Mouse (Mus musculus): ENCODE results near the gene Mog.

Mog gene

GRCm38 (mm10) chr17:37022628-37023576 lies at the start of gene Mog:
Gene Mog (minus strand): TSS chr17:37023398.
- DNase-seq (ENCODE audit: low spot score): peak; percentile 74

GRCm38 (mm10) chr17:37072730-37073276 lies 49.6 kb upstream of the Mog start:
- peak; percentile 5 for DNase-seq (ENCODE audit: low spot score)

- DNase-seq (ENCODE audit: low spot score): no peak
These were observed 49.0 kb upstream of the Mog start for GRCm38 (mm10) chr17:37072080-37072729.

- DNase-seq (ENCODE audit: low spot score): no peak
These were observed 46.9 kb upstream of the Mog start for GRCm38 (mm10) chr17:37070121-37070520.

- no peak for DNase-seq (ENCODE audit: low spot score)
These were observed 44.7 kb upstream of the Mog start for GRCm38 (mm10) chr17:37067861-37068260.

GRCm38 (mm10) chr17:37065993-37066392 lies 42.8 kb upstream of the Mog start:
- DNase-seq (ENCODE audit: low spot score): no peak

GRCm38 (mm10) chr17:37063686-37064495 lies 40.7 kb upstream of the Mog start:
- no peak for DNase-seq (ENCODE audit: low spot score)

GRCm38 (mm10) chr17:37063063-37063462 lies 39.9 kb upstream of the Mog start:
- no peak for DNase-seq (ENCODE audit: low spot score)

- DNase-seq (ENCODE audit: low spot score): peak; percentile 64
These were observed 39.0 kb upstream of the Mog start for GRCm38 (mm10) chr17:37062101-37062641.

- DNase-seq (ENCODE audit: low spot score): no peak
These were observed 38.2 kb upstream of the Mog start for GRCm38 (mm10) chr17:37061435-37061834.

GRCm38 (mm10) chr17:37056957-37057356 lies 33.8 kb upstream of the Mog start:
- no peak for DNase-seq (ENCODE audit: low spot score)

- DNase-seq (ENCODE audit: low spot score): no peak
These were observed 28.5 kb upstream of the Mog start for GRCm38 (mm10) chr17:37051745-37052144.

GRCm38 (mm10) chr17:37050876-37051275 lies 27.7 kb upstream of the Mog start:
- no peak for DNase-seq (ENCODE audit: low spot score)

- DNase-seq (ENCODE audit: low spot score): peak; percentile 90
These were observed 27.2 kb upstream of the Mog start for GRCm38 (mm10) chr17:37050399-37050798.

GRCm38 (mm10) chr17:37049570-37050310 lies 26.5 kb upstream of the Mog start:
- peak; percentile 80 for DNase-seq (ENCODE audit: low spot score)

- no peak for DNase-seq (ENCODE audit: low spot score)
These were observed 25.2 kb upstream of the Mog start for GRCm38 (mm10) chr17:37048383-37048782.

- DNase-seq (ENCODE audit: low spot score): no peak
These were observed 24.8 kb upstream of the Mog start for GRCm38 (mm10) chr17:37047981-37048380.

- no peak for DNase-seq (ENCODE audit: low spot score)
These were observed 24.3 kb upstream of the Mog start for GRCm38 (mm10) chr17:37047332-37047976.

GRCm38 (mm10) chr17:37046312-37047112 lies 23.3 kb upstream of the Mog start:
- DNase-seq (ENCODE audit: low spot score): peak; percentile 61

Data from layer of hippocampus, adult 11-12 months (tissue).